Mouse (Mus musculus) heart, embryonic 11.5 days (tissue): ENCODE results near the gene Slc9a1. TPM values are rescaled to one million over a fixed set of nuclear protein-coding genes. Genes with fewer than 3 reads are reported as not detected.

Source experiments
- ATAC-seq: fragments of 200-750 bp; cut with Nextera tagmentation; replicated peaks from 2 replicates; pipeline ENCODE4 v1.8.0; 2017; ENCODE audit warnings: moderate library complexity; ENCODE audit not compliant: insufficient number of reproducible peaks, low FRiP score, low TSS enrichment
- H3K27ac ChIP-seq: fragments of 300-500 bp; sonication (generic); 2 replicates; pipeline ENCODE4 v1.5.1; 2014; ENCODE audit warnings: mild to moderate bottlenecking, low read depth, low read length
- H3K27me3 ChIP-seq: fragments of 300-500 bp; sonication (generic); 2 replicates; pipeline ENCODE4 v1.6.1; 2014; ENCODE audit warnings: mild to moderate bottlenecking, low read length, mixed read lengths; ENCODE audit not compliant: control insufficient read depth, insufficient read depth
- H3K36me3 ChIP-seq: fragments of 300-500 bp; sonication (generic); 2 replicates; pipeline ENCODE4 v1.6.1; 2014; ENCODE audit warnings: mild to moderate bottlenecking, low read length, moderate library complexity, mixed read lengths; ENCODE audit not compliant: control insufficient read depth, insufficient read depth
- H3K4me1 ChIP-seq: fragments of 300-500 bp; sonication (generic); 2 replicates; pipeline ENCODE4 v1.6.1; 2014; ENCODE audit warnings: low read length; ENCODE audit not compliant: control insufficient read depth, insufficient read depth
- H3K4me2 ChIP-seq: fragments of 300-500 bp; sonication (generic); 2 replicates; pipeline ENCODE4 v1.6.1; 2014; ENCODE audit warnings: mild to moderate bottlenecking, moderate library complexity
- H3K4me3 ChIP-seq: fragments of 300-500 bp; sonication (generic); 2 replicates; pipeline ENCODE4 v1.5.1; 2014; ENCODE audit warnings: low read depth, low read length
- H3K9ac ChIP-seq: fragments of 300-500 bp; sonication (generic); 2 replicates; pipeline ENCODE4 v1.6.1; 2014; ENCODE audit warnings: mild to moderate bottlenecking, low read depth, low read length, moderate library complexity
- H3K9me3 ChIP-seq: fragments of 300-500 bp; sonication (generic); replicated peaks from 2 replicates; pipeline ENCODE4 v1.6.1; 2016; ENCODE audit warnings: low read length; ENCODE audit not compliant: control insufficient read depth
- WGBS: fragments of 180-500 bp; shearing (Covaris S2); extraction: QIAGEN DNeasy Blood & Tissue Kit; methylation state at CpG from one replicate; pipeline ENCODE4 v1.1.7; 2014; ENCODE audit not compliant: insufficient replicate concordance; 5-methylcytosine and 5-hydroxymethylcytosine counted together
- microRNA-seq: library from miRNA; unstranded; fragments of <30 nt; microRNA quantifications from one replicate; pipeline ENCODE4, GENCODE M21; 2016; ENCODE audit warnings: borderline number of aligned reads
- polyA plus RNA-seq: library from polyadenylated mRNA; unstranded; fragments of >200 nt; fragmentation: Nextera tagmentation; extraction: Ambion mirVana; gene quantifications from 2 replicates; pipeline ENCODE4 v1.2.1, GENCODE M21; 2014

Slc9a1 gene
- polyA plus RNA-seq, 1 experiment from 2014 or later, result 4.8 TPM

DNA sequence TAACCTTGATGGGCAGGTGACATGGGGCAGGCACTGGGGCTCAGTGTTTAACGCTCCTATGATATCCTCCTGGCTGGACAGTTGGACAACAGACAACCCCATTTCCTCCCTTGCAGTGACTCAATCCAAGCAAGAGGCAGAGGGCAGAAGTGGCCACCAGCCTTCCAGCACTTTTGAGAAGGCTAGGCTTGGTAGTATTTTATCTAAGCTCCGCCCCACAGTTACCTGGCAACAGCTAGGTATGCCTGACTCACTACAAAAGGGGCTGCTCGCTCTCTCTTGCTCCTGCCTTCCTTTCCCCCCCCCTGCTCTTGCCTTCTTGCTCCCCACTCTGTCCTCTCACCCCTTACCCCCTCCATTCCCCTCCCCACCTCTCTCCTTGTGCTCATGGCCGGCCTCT, 91.9 kb downstream of the Slc9a1 start:
- 64% methylated on average over 4 of the region's 4 CpGs for WGBS
- Histone ChIP-seq H3K36me3 (no peaks in the 10 kb centered on the region), H3K27me3 (no peaks in the 10 kb centered on the region), H3K9me3 (no peaks in the 10 kb centered on the region), H3K4me3 (no peak overlapping the region), H3K4me1 (peaks cover 15% of the 10 kb centered on the region), H3K4me2 (no peak overlapping the region), H3K9ac (no peak overlapping the region), H3K27ac (no peak overlapping the region)
- ATAC-seq, result no peak

DNA sequence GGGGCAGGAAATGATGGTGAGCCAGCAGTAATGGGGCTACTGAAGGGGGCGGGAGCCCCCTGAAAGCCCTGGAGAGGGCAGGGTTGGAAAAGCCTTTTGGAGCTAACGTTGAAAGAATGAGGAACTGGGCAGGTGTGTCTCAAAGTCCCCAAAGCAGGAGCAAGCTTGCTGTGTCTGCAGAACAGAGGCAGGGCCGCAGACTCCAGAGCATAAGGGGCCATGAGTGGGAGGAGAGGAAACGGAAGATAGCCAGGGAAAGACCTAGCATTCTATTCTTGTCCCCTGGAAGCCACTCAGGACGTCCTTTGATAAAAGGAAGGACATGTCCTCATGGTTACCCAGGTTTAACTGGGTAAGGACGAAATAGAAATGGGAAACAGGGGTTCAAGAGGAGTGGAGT, 93.7 kb downstream of the Slc9a1 start:
- H3K36me3 ChIP-seq, result no peaks in the 10 kb centered on the region
- no peak overlapping the region for H3K4me2 ChIP-seq
- H3K27ac ChIP-seq, result peak overlapping the region; percentile 55
- no peak overlapping the region; the same call in 1 of the 2 replicates for H3K9ac ChIP-seq
- ATAC-seq, result no peak
- WGBS, result 32% methylated on average over 6 of the region's 6 CpGs
- H3K27me3 ChIP-seq, result peaks cover 1% of the 10 kb centered on the region; the same call in 1 of the 2 replicates
- H3K9me3 ChIP-seq, result no peaks in the 10 kb centered on the region
- H3K4me3 ChIP-seq, result no peak overlapping the region
- H3K4me1 ChIP-seq, result peaks cover 15% of the 10 kb centered on the region

DNA sequence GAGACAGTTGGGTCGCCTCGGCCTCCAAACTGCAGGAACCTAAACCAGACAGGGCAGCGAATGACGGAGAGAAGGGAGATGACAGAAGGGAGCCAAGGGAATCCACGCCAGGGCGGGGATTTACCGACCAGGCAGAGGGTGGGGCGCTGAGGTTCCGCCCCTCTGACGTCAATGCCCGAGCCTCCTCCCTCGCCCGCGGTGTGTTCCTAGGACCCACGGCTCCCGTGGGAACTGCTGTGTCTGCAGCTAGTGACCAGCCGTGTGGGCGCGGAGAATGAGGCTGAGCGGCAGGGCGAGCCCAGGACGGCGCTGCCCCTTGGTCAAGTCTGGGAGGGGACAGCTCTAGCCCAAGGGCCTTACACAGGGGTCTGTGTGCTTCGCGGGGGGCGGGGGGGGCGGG, 98.6 kb downstream of the Slc9a1 start:
- ATAC-seq, result no peak
- peak overlapping the region; percentile 93 for H3K4me2 ChIP-seq
- H3K36me3 ChIP-seq, result no peaks in the 10 kb centered on the region
- peaks cover 13% of the 10 kb centered on the region for H3K4me1 ChIP-seq
- H3K27me3 ChIP-seq, result peaks cover 3% of the 10 kb centered on the region; the same call in 1 of the 2 replicates
- no peaks in the 10 kb centered on the region for H3K9me3 ChIP-seq
- WGBS, result 1% methylated on average over 27 of the region's 27 CpGs
- H3K4me3 ChIP-seq, result peak overlapping the region; percentile 54
- peak overlapping the region; percentile 68 for H3K9ac ChIP-seq
- H3K27ac ChIP-seq, result no peak overlapping the region

DNA sequence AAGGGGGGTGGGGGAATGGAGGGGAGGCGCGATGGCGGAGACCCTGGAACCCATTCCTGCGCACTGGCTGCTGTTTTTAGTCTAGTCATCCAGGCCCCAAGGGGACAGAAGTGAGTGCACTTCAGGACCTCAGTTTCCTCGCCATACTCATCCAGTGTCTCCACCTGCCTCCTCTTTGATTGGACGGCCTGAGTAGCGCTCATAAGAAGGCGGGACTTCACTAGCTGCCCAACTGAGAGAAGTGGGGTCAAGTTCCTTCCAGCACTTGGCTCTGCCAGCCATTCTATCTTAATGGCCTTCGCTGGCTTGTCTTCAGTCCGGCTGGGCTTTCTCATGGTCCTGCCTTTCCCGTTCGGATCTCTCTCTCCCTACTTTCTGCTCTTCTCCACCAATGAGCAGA, 99.6 kb downstream of the Slc9a1 start:
- H3K36me3 ChIP-seq, result no peaks in the 10 kb centered on the region
- peaks cover 9% of the 10 kb centered on the region for H3K4me1 ChIP-seq
- WGBS, result 10% methylated on average over 12 of the region's 12 CpGs
- no peak for ATAC-seq
- H3K4me3 ChIP-seq, result peak overlapping the region; percentile 12
- H3K27me3 ChIP-seq, result peaks cover 3% of the 10 kb centered on the region
- H3K27ac ChIP-seq, result no peak overlapping the region
- peak overlapping the region; percentile 93 for H3K4me2 ChIP-seq
- no peak overlapping the region for H3K9ac ChIP-seq
- H3K9me3 ChIP-seq, result no peaks in the 10 kb centered on the region

DNA sequence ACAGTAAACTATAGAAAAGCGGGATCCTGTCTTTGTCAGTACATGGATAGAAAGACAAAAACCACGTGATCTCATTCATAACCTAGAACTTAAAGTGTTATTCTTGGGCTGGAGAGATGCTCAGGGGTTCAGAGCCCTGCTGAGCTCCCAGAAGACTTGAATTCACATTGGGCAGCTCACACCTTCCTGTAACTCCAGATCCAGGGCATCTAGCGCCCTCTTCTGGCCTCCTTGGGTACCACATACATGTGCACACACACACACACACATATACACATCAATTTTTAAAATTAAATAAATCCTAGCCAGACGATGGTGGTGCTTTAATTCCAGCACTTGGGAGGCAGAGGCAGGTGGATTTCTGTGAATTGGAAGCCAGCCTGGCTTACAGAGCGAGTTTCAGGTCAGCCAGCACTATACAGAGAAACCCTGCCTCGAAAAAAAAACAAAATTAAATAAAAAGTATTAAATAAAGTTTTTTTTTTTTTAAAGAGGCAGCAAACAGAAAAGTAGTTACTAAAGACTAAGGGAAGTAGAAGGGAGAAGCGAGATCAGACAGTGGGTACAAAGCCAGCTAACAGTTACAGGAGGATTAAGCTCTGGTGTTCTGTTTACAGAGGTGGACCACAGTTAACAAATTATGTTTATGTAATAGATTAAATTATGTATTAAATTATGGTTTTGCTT, 101.8 kb downstream of the Slc9a1 start:
- 73% methylated on average over 7 of the region's 7 CpGs for WGBS
- peaks cover 9% of the 10 kb centered on the region for H3K4me1 ChIP-seq
- H3K27me3 ChIP-seq, result peaks cover 6% of the 10 kb centered on the region
- no peaks in the 10 kb centered on the region for H3K36me3 ChIP-seq
- H3K4me2 ChIP-seq, result no peak overlapping the region
- H3K4me3 ChIP-seq, result no peak overlapping the region
- no peak overlapping the region for H3K27ac ChIP-seq
- ATAC-seq, result no peak
- no peaks in the 10 kb centered on the region for H3K9me3 ChIP-seq
- no peak overlapping the region for H3K9ac ChIP-seq

Small RNA genes lying within 50 kb of the gene (microRNA-seq; reads per million reads assigned to microRNA genes)
- gene Mir5122, result 1.2 reads per million, percentile 17 among the genes with 10 or more reads in this experiment

Other genes starting within 250 kb of the Slc9a1 start
- gene Wasf2, start 239.2 kb upstream of the Slc9a1 start, polyA plus RNA-seq, result 37.3 and 55.8 TPM in 2 replicates
- 0.27 and 0.77 TPM in 2 replicates for gene Cd164l2, start 157.6 kb upstream of the Slc9a1 start, polyA plus RNA-seq
- gene Gpr3, start 157.2 kb upstream of the Slc9a1 start, polyA plus RNA-seq, result 0.37 and 0.61 TPM in 2 replicates
- gene Map3k6, start 128.9 kb upstream of the Slc9a1 start, polyA plus RNA-seq, result 1.5 and 1.7 TPM in 2 replicates
- 0.11 and 0.42 TPM in 2 replicates for gene Sytl1, start 106.6 kb upstream of the Slc9a1 start, polyA plus RNA-seq
- 57.5 and 64.9 TPM in 2 replicates for gene Tmem222, start 91.9 kb upstream of the Slc9a1 start, polyA plus RNA-seq
- 13.3 and 15.5 TPM in 2 replicates for gene Wdtc1, start 16.2 kb upstream of the Slc9a1 start, polyA plus RNA-seq
- gene Tent5b, start 110.4 kb downstream of the Slc9a1 start, polyA plus RNA-seq, result 0.47 and 0.83 TPM in 2 replicates
- gene Trnp1, start 128.8 kb downstream of the Slc9a1 start, polyA plus RNA-seq, result 0.94 and 1.4 TPM in 2 replicates
- 0.77 and 0.80 TPM in 2 replicates for gene Kdf1, start 149.3 kb downstream of the Slc9a1 start, polyA plus RNA-seq
- gene Nudc, start 176.3 kb downstream of the Slc9a1 start, polyA plus RNA-seq, result 221 TPM in 2 replicates
- 9.6 and 11.0 TPM in 2 replicates for gene Nr0b2, start 183.7 kb downstream of the Slc9a1 start, polyA plus RNA-seq
- 5.0 and 6.0 TPM in 2 replicates for gene Gpatch3, start 205.0 kb downstream of the Slc9a1 start, polyA plus RNA-seq
- 14.2 and 14.3 TPM in 2 replicates for gene Gpn2, start 214.7 kb downstream of the Slc9a1 start, polyA plus RNA-seq
- gene Sfn, start 232.5 kb downstream of the Slc9a1 start, polyA plus RNA-seq, result 1.7 and 3.0 TPM in 2 replicates